Mouse (Mus musculus): Measurements from ENCODE around the gene Msh2. TPM values are rescaled to one million over a fixed set of nuclear protein-coding genes. Genes with fewer than 3 reads are reported as not detected.

Gene Msh2
- polyA plus RNA-seq, 1 experiment from 2014 or later: 91.9 TPM

GRCm38 (mm10) chr17:87770766-87771165, 98.6 kb downstream of the Msh2 start:
- Histone ChIP-seq H3K27me3 (replicated peaks) (no peaks in the 10 kb centered on the region), H3K36me3 (no peaks in the 10 kb centered on the region), H3K27ac (no peak overlapping the region), H3K4me1 (no peaks in the 10 kb centered on the region), H3K9me3 (no peaks in the 10 kb centered on the region), H3K4me2 (replicated peaks) (no peak overlapping the region), H3K9ac (no peak overlapping the region), H3K4me3 (no peak overlapping the region)
- no peak for ATAC-seq (ENCODE audit: low FRiP score, low read depth)
- 55% methylated on average over 5 of the region's 5 CpGs for WGBS

DNA sequence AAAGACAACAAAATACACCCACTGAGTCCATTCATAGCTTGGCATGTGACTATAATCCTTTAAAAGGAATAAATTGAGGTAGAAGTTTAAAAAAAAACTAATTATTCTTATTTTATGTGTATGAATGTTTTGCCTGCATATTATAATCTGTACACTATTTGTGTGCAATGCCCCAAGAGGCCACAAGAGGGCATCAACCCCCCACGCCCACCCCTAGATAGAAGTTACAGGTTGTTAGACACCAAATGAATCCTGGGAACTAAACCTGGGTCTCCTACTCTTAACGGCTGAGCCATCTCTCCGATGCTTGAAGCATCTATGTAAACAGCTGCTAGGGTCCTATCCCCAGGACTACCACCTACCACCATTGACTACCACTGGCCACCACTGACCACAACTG, 101.0 kb downstream of the Msh2 start:
- no peaks in the 10 kb centered on the region for H3K4me1 ChIP-seq
- WGBS: 88% methylated on average over 3 of the region's 3 CpGs
- no peaks in the 10 kb centered on the region for H3K36me3 ChIP-seq
- no peaks in the 10 kb centered on the region for H3K27me3 ChIP-seq (replicated peaks)
- no peak overlapping the region for H3K9ac ChIP-seq
- H3K4me2 ChIP-seq (replicated peaks): no peak overlapping the region
- H3K4me3 ChIP-seq: no peak overlapping the region
- no peaks in the 10 kb centered on the region for H3K9me3 ChIP-seq
- ATAC-seq (ENCODE audit: low FRiP score, low read depth): no peak
- no peak overlapping the region for H3K27ac ChIP-seq

Other genes starting within 250 kb of the Msh2 start
- gene Stpg4, start 244.6 kb upstream of the Msh2 start, polyA plus RNA-seq (2016; fragmentation: Nextera tagmentation; extraction: Ambion mirVana): not detected in 2 replicates
- gene Calm2, start 225.4 kb upstream of the Msh2 start, polyA plus RNA-seq (2016; fragmentation: Nextera tagmentation; extraction: Ambion mirVana): 1,679 and 1,888 TPM in 2 replicates
- gene Epcam, start 36.4 kb upstream of the Msh2 start, polyA plus RNA-seq (2016; fragmentation: Nextera tagmentation; extraction: Ambion mirVana): 6.6 and 7.4 TPM in 2 replicates
- 0.32 and 0.49 TPM in 2 replicates for gene Kcnk12, start 125.7 kb downstream of the Msh2 start, polyA plus RNA-seq (2016; fragmentation: Nextera tagmentation; extraction: Ambion mirVana)
- gene Rpl36-ps4, start 248.6 kb downstream of the Msh2 start, polyA plus RNA-seq (2016; fragmentation: Nextera tagmentation; extraction: Ambion mirVana): not detected in 2 replicates